14 mouse cellular contexts compared by ENCODE assay signal in the genomic region with DNA sequence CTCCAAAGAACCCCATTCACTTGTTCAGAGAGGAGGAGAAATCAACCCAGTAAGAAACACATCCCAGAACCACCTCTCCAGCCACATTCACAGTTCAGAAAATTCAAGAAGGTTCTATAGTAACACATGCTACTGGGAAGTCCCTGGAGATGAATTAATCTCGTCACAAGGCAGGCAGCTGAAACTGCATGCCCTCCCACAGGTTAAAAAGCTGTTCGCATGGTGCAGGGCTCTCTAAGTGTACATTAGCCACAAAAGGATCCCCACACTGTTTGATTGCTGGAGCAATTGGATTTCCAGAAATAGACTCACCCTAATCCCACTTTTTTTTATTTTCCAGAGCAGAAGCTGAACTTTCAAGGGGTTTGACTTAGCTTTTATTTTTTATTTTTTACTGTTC.
"Had no signal": no experiment of that assay in that cellular context is flagged by ENCODE, and none has a peak within 500 bp of the region (broad histone marks: within the 10 kb centered on the region; RNA-seq: fewer than 3 reads in every experiment).

No protein-coding gene starts in this region.

- H3K27me3 ChIP-seq: kidney, embryonic 15.5 days; liver, embryonic 15.5 days; midbrain, embryonic 12.5 days had no signal

- H3K9ac ChIP-seq: kidney, embryonic 15.5 days; liver, embryonic 15.5 days; midbrain, embryonic 12.5 days had no signal

- H3K4me3 ChIP-seq: kidney, embryonic 15.5 days; left cerebral cortex, adult 2 months; limb, embryonic 10.5 days; liver, embryonic 15.5 days; midbrain, embryonic 12.5 days had no signal

- H3K27ac ChIP-seq: kidney, embryonic 15.5 days; left cerebral cortex, adult 2 months; limb, embryonic 10.5 days; liver, embryonic 15.5 days; midbrain, embryonic 12.5 days; stomach, postnatal 0 days had no signal

- H3K4me2 ChIP-seq: kidney, embryonic 15.5 days; liver, embryonic 11.5 days; liver, embryonic 15.5 days; midbrain, embryonic 12.5 days had no signal

- H3K9me3 ChIP-seq: kidney, embryonic 15.5 days; limb, embryonic 10.5 days; liver, embryonic 15.5 days; midbrain, embryonic 12.5 days had no signal

- H3K36me3 ChIP-seq: kidney, embryonic 15.5 days; limb, embryonic 10.5 days; liver, embryonic 15.5 days; midbrain, embryonic 12.5 days had no signal

- H3K4me1 ChIP-seq: kidney, embryonic 15.5 days; limb, embryonic 10.5 days; liver, embryonic 15.5 days; midbrain, embryonic 12.5 days had no signal

- DNase-seq: kidney, adult 2 months; kidney, postnatal 14 days; lung, adult 2 months; lung, postnatal 36 days; right cerebral cortex, postnatal 25 days; thymus, postnatal 4 days had no signal

- ATAC-seq: lung, postnatal 0 days had no signal
